Mouse (Mus musculus) heart, embryonic 12.5 days (tissue): ENCODE results near the gene Ier5l. TPM values are rescaled to one million over a fixed set of nuclear protein-coding genes. Genes with fewer than 3 reads are reported as not detected.
A peak's percentile ranks its signal among the peaks of the same experiment; 100 is the strongest.

Source experiments
- ATAC-seq: fragments of 200-750 bp; cut with Nextera tagmentation; 2 replicates; pipeline ENCODE4 v1.8.0; 2017; ENCODE audit warnings: moderate TSS enrichment, moderate library complexity; ENCODE audit not compliant: insufficient number of reproducible peaks, low FRiP score
- H3K27ac ChIP-seq: fragments of 300-500 bp; sonication (generic); 2 replicates; pipeline ENCODE4 v1.5.1; 2016; ENCODE audit warnings: mild to moderate bottlenecking, moderate library complexity; ENCODE audit not compliant: poor library complexity, severe bottlenecking
- H3K27me3 ChIP-seq: fragments of 300-500 bp; sonication (generic); replicated peaks from 2 replicates; pipeline ENCODE4 v1.6.1; 2016; ENCODE audit warnings: mild to moderate bottlenecking, moderate library complexity
- H3K36me3 ChIP-seq: fragments of 300-500 bp; sonication (generic); 2 replicates; pipeline ENCODE4 v1.6.1; 2016; ENCODE audit warnings: mild to moderate bottlenecking, moderate library complexity
- H3K4me1 ChIP-seq: fragments of 300-500 bp; sonication (generic); replicated peaks from 2 replicates; pipeline ENCODE4 v1.6.1; 2016; ENCODE audit warnings: mild to moderate bottlenecking
- H3K4me2 ChIP-seq: fragments of 300-500 bp; sonication (generic); 2 replicates; pipeline ENCODE4 v1.6.1; 2016; ENCODE audit warnings: mild to moderate bottlenecking, moderate library complexity
- H3K4me3 ChIP-seq: fragments of 300-500 bp; sonication (generic); 2 replicates; pipeline ENCODE4 v1.5.1; 2016; ENCODE audit warnings: mild to moderate bottlenecking
- H3K9ac ChIP-seq: fragments of 300-500 bp; sonication (generic); 2 replicates; pipeline ENCODE4 v1.6.1; 2016; ENCODE audit warnings: mild to moderate bottlenecking, moderate library complexity
- H3K9me3 ChIP-seq: fragments of 300-500 bp; sonication (generic); replicated peaks from 2 replicates; pipeline ENCODE4 v1.6.1; 2016; ENCODE audit warnings: mild to moderate bottlenecking, moderate library complexity
- WGBS: fragments of 180-500 bp; shearing (Covaris S2); methylation state at CpG from one replicate; pipeline ENCODE4 v1.1.7; 2016; 5-methylcytosine and 5-hydroxymethylcytosine counted together
- polyA plus RNA-seq: library from polyadenylated mRNA; unstranded; fragments of >200 nt; fragmentation: Nextera tagmentation; extraction: Ambion mirVana; gene quantifications from 2 replicates; pipeline ENCODE4 v1.2.1, GENCODE M21; 2016

Ier5l gene
- polyA plus RNA-seq, result 1.7 and 2.0 TPM in 2 replicates

DNA sequence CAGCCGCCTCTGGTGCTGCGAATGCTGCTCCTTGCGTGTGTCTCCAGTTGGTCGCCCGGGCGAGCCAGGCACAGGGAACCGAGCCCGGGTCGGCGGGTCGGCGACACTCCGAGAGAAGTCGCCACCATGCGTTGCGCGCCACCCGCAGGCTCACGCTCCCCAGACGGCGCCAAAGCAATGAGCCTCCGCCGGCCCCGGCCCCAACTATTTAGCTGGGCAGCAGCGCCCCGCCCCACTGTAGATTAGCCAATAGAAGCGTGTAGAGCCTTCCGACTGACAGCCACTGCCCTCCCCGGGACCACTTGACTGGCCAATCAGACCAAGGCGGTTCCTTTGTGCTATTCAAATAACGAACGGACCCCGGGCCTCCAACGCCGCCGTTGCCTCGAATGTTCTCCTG is at the start of gene Ier5l:
Gene Ier5l, minus strand, starts transcription at position 181 of the 400 bp plus-strand sequence.
- Histone ChIP-seq H3K4me2 (peak within 1 kb of the TSS; percentile 95), H3K9ac (peak within 1 kb of the TSS; percentile 98), H3K36me3 (no peaks in the 10 kb centered on the region), H3K27ac (peak within 1 kb of the TSS; percentile 93), H3K27me3 (peaks cover 17% of the 10 kb centered on the region), H3K9me3 (no peaks in the 10 kb centered on the region), H3K4me3 (peak within 1 kb of the TSS; percentile 83), H3K4me1 (peaks cover 20% of the 10 kb centered on the region)
- ATAC-seq, result peak; percentile 83
- WGBS, result under 1% methylated on average over 37 of the region's 37 CpGs

DNA sequence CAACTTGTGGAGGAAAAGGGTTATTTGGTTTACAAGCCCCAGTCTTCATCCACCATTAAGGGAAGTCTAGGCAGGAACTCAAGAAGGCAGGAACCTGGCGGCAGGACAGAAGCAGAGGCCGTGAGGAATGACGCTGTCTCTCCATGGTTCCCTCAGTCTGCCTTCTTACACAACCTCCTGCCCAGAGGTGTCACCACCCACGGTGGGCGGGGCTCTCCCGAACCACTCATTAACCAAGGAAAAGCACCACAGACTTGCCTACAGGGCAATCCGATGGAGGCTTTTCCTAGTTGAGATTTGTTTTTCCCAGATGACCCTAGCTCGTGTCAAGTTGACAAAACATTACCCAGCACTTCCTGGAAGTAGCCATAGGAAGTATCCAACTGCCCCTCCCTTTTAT is 49.7 kb upstream of the Ier5l start:
- no peak overlapping the region for H3K4me3 ChIP-seq
- WGBS, result 73% methylated on average over 8 of the region's 8 CpGs
- peaks cover 15% of the 10 kb centered on the region for H3K4me1 ChIP-seq
- H3K27ac ChIP-seq, result no peak overlapping the region
- no peak for ATAC-seq
- no peak overlapping the region for H3K4me2 ChIP-seq
- no peaks in the 10 kb centered on the region for H3K36me3 ChIP-seq
- H3K9ac ChIP-seq, result no peak overlapping the region
- H3K27me3 ChIP-seq, result peaks cover 17% of the 10 kb centered on the region; the same call in 1 of the 2 replicates
- H3K9me3 ChIP-seq, result no peaks in the 10 kb centered on the region

- 69% methylated on average over 16 of the region's 16 CpGs for WGBS
- H3K9me3 ChIP-seq, result no peaks in the 10 kb centered on the region
- H3K27ac ChIP-seq, result no peak overlapping the region
- no peak overlapping the region for H3K9ac ChIP-seq
- no peak overlapping the region for H3K4me3 ChIP-seq
- no peak overlapping the region for H3K4me2 ChIP-seq
- ATAC-seq, result no peak
- H3K4me1 ChIP-seq, result peaks cover 13% of the 10 kb centered on the region
- H3K36me3 ChIP-seq, result no peaks in the 10 kb centered on the region
- H3K27me3 ChIP-seq, result no peaks in the 10 kb centered on the region
Measured at GRCm38 (mm10) chr2:30510711-30511380, 36.8 kb upstream of the Ier5l start.

DNA sequence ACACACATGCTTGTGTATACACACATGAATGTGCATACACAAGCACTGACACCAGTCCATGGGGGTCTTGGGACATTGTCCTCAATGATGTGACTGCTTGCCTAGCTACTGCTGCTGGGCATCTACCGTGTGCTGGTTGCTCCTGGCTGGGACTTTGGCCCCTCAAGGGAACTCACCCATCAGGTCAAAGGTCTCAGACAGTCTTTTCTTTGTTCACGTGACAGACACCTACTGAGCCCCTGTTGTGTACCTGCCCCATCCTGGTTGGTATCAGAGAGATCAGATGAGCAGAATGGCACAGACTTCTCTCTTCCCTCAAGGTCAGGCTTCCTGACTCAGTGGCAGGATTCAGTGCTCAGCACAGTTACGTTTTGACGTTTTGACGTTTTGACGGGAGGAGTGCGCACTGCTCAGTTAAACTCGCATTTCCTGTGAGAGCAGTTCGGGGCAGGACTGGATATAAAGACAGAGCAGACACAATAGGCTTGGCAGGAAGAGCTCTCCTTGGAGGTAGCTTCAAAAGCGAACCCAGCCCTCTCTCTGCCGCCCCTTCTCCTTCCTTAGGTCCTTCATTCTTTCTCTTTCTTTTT is 33.2 kb upstream of the Ier5l start:
- H3K27me3 ChIP-seq, result no peaks in the 10 kb centered on the region
- H3K27ac ChIP-seq, result no peak overlapping the region
- no peaks in the 10 kb centered on the region for H3K36me3 ChIP-seq
- no peak overlapping the region for H3K4me2 ChIP-seq
- H3K4me1 ChIP-seq, result peaks cover 17% of the 10 kb centered on the region
- ATAC-seq, result no peak
- H3K9ac ChIP-seq, result no peak overlapping the region
- WGBS, result 55% methylated on average over 11 of the region's 11 CpGs
- H3K4me3 ChIP-seq, result no peak overlapping the region
- H3K9me3 ChIP-seq, result no peaks in the 10 kb centered on the region

DNA sequence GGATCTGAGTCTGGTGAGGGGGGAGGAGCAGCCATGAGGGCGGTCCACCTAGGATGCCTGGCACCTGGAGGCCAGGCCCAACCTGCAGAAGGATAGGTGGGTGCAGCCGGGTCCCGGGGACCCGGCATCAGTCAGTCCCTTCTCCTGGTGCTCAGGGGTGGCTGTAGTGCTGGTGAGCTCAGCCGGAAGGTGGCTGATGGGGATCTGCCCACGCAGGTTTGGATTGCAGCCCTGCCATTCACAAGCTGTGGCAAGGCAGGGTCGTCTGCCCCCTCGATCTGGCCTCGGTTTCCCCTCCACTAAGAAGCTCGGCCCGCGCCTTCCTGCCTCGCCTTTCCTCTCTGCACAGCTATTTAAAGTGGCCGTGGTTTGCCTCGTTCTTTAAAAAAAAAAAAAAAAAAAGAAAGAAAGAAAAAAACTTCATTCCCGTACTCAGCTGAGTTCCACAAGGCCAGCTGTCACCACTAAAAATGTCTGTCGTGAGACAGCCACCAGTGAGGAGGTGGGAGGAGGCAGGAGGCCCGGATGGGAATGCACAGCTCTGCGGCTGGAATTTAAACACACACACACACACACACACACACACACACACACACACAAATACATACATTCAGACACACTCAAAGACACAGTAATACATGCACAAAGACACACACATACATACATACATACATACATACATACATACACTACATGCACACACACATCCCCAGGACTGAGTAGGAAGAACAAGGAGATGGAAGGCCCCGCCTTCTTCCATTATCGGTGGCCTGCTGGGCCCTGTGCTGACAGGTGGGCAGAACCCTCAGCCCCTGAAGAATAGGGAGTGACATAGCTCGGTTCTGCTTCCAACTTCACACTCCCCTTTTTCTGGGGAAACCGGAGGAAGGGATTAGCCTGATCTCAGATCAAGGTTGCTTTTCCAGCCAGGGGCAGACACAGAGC is 29.9 kb upstream of the Ier5l start:
- ATAC-seq, result 0 out of 2 replicates have a peak, but pooled peaks have one; percentile 13
- no peaks in the 10 kb centered on the region for H3K36me3 ChIP-seq
- no peaks in the 10 kb centered on the region for H3K27me3 ChIP-seq
- H3K4me1 ChIP-seq, result peaks cover 17% of the 10 kb centered on the region
- H3K9ac ChIP-seq, result 0 out of 2 replicates have a peak overlapping the region, but pooled peaks have one; percentile 29
- no peaks in the 10 kb centered on the region; the same call in 1 of the 2 replicates for H3K9me3 ChIP-seq
- peak overlapping the region; percentile 13; the same call in 1 of the 2 replicates for H3K4me2 ChIP-seq
- 33% methylated on average over 23 of the region's 23 CpGs for WGBS
- no peak overlapping the region for H3K4me3 ChIP-seq
- no peak overlapping the region for H3K27ac ChIP-seq

- WGBS, result 71% methylated on average over 7 of the region's 7 CpGs
- no peak overlapping the region for H3K4me3 ChIP-seq
- no peak overlapping the region for H3K4me2 ChIP-seq
- H3K27me3 ChIP-seq, result no peaks in the 10 kb centered on the region
- ATAC-seq, result no peak
- H3K36me3 ChIP-seq, result no peaks in the 10 kb centered on the region
- H3K27ac ChIP-seq, result no peak overlapping the region
- no peak overlapping the region for H3K9ac ChIP-seq
- H3K4me1 ChIP-seq, result peaks cover 17% of the 10 kb centered on the region
- no peaks in the 10 kb centered on the region; the same call in 1 of the 2 replicates for H3K9me3 ChIP-seq
Measured at GRCm38 (mm10) chr2:30501701-30502100, 27.7 kb upstream of the Ier5l start.

- 23% methylated on average over 22 of the region's 22 CpGs for WGBS
- peak; percentile 88 for ATAC-seq
- peak overlapping the region; percentile 30 for H3K4me3 ChIP-seq
- peak overlapping the region; percentile 66 for H3K4me2 ChIP-seq
- no peaks in the 10 kb centered on the region; the same call in 1 of the 2 replicates for H3K9me3 ChIP-seq
- H3K9ac ChIP-seq, result no peak overlapping the region
- no peak overlapping the region for H3K27ac ChIP-seq
- H3K27me3 ChIP-seq, result no peaks in the 10 kb centered on the region
- H3K36me3 ChIP-seq, result no peaks in the 10 kb centered on the region
- H3K4me1 ChIP-seq, result peaks cover 6% of the 10 kb centered on the region
Measured at GRCm38 (mm10) chr2:30495909-30496861, 22.2 kb upstream of the Ier5l start.

DNA sequence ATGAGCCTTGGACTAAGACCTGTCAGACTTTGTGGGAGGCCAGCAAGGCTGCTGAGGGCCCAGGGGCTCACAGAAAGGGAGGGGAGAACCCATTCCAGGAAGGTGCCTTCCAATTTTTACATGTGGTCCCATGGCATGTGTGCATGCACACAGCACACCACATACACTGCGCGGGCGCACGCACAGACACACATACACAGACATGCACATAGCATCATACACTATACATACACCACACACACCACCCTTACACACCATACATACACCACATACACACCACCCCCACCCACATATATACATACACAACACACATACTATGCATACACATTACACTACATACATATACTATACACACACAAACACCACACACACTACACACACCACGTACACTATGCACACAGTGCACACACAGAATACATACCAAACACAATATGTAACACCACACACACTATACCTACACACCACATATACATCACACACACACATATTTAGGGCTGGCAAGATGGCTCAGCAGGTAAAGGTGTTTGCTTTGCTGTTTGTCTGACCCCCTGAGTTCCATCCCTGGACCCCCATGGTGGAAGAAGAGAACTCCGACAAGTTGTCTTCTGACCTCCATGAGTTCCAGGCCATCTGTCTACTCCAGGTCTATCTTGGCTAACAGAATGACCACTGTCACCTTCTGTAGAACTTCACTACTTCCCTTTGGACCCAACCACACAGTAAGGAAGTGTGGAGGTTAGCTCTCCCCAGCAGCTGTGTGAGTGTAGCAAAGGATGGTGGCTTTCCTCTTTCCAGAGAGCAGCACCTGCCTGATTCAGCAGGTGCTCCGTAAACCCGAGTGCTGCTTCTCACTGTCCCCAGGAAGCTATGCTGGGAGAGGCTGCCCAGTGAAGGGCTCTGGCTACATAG is 21.2 kb upstream of the Ier5l start:
- 78% methylated on average over 8 of the region's 8 CpGs for WGBS
- no peaks in the 10 kb centered on the region; the same call in 1 of the 2 replicates for H3K9me3 ChIP-seq

DNA sequence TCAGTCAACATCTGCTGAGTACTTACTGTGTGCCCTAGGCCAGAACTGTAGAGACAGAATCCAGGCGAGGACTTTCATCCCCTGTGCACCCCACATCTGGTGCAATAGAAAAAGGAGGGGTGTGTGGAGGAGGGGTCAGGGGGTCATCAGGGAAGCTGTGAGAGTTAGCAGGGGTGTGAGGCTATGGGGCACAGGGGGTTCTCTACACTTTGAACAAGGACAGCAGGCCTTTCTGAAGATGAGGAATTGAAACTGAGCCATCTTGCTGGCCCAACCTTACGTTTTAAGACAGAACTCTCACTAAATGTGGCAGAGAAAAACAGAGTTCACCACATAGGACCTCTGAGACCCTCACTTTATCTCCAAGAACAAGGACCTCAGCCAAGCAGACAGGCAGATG is 16.4 kb upstream of the Ier5l start:
- WGBS, result 76% methylated on average over 2 of the region's 2 CpGs

More for the DNA sequence above, 21.2 kb upstream of the Ier5l start:
- no peaks in the 10 kb centered on the region for H3K36me3 ChIP-seq
- peak overlapping the region; percentile 66 for H3K4me2 ChIP-seq
- ATAC-seq, result no peak; the same call in 1 of the 2 replicates
- H3K4me1 ChIP-seq, result peaks cover 6% of the 10 kb centered on the region
- no peak overlapping the region for H3K4me3 ChIP-seq
- no peak overlapping the region for H3K27ac ChIP-seq
- H3K9ac ChIP-seq, result no peak overlapping the region
- no peaks in the 10 kb centered on the region for H3K27me3 ChIP-seq

More for the DNA sequence above, 16.4 kb upstream of the Ier5l start:
- no peak overlapping the region for H3K4me2 ChIP-seq
- no peak for ATAC-seq
- H3K27ac ChIP-seq, result no peak overlapping the region
- no peak overlapping the region for H3K9ac ChIP-seq
- no peaks in the 10 kb centered on the region for H3K36me3 ChIP-seq
- no peaks in the 10 kb centered on the region for H3K27me3 ChIP-seq
- H3K9me3 ChIP-seq, result no peaks in the 10 kb centered on the region
- no peaks in the 10 kb centered on the region for H3K4me1 ChIP-seq
- H3K4me3 ChIP-seq, result no peak overlapping the region
